Mouse (Mus musculus) lung, adult 2 months (tissue): ENCODE data around the gene Tspoap1. TPM values are rescaled to one million over a fixed set of nuclear protein-coding genes. Genes with fewer than 3 reads are reported as not detected.
A peak's percentile ranks its signal among the peaks of the same experiment; 100 is the strongest.

Source experiments
- DNase-seq: peaks from one replicate; pipeline ENCODE4 v3.0.0; 2022
- H3K4me1 ChIP-seq: fragments of 200-500 bp; 2 replicates; pipeline ENCODE4 v1.6.1; 2011; ENCODE audit warnings: low read length; ENCODE audit not compliant: control insufficient read depth, insufficient read depth
- H3K4me3 ChIP-seq: fragments of 200-500 bp; replicated peaks from 2 replicates; pipeline ENCODE3; 2011; ENCODE audit warnings: low read depth, mild to moderate bottlenecking, control low read depth, low read length; ENCODE audit errors: extremely low read depth
- CTCF ChIP-seq: fragments of 200-500 bp; IDR thresholded peaks from 2 replicates; pipeline ENCODE4 v1.5.1; 2011; ENCODE audit warnings: mild to moderate bottlenecking, low read length, control low read depth; ENCODE audit not compliant: insufficient read depth
- POLR2A ChIP-seq: fragments of 200-500 bp; IDR thresholded peaks from 2 replicates; pipeline ENCODE4 v1.6.1; 2011; ENCODE audit warnings: low read depth, mild to moderate bottlenecking, control low read depth, low read length, borderline replicate concordance; ENCODE audit errors: extremely low read depth
- WGBS: fragments of 180-500 bp; shearing (Covaris S2); methylation state at CpG from one replicate; pipeline ENCODE4 v1.1.7; 2018; 5-methylcytosine and 5-hydroxymethylcytosine counted together
- polyA plus RNA-seq: library from polyadenylated mRNA; depleted of rRNA; stranded (reverse); fragments of >200 nt; gene quantifications from 2 replicates; pipeline ENCODE4 v1.2.3, GENCODE M21; 2012

Tspoap1 gene
- polyA plus RNA-seq, 1 experiment: 5.8 TPM

- Histone ChIP-seq H3K4me1 (no peaks in the 10 kb centered on the region), H3K4me3 (peak overlapping the region; percentile 12)
- no peak for DNase-seq
- TF ChIP-seq CTCF (no peak), POLR2A (no peak)
- WGBS: 68% methylated on average over 7 of the region's 7 CpGs
These were observed 2.0 kb upstream of the Tspoap1 start for GRCm38 (mm10) chr11:87758161-87758911.

- Histone ChIP-seq H3K4me1 (no peaks in the 10 kb centered on the region), H3K4me3 (no peak overlapping the region)
- 53% methylated on average over 4 of the region's 4 CpGs for WGBS
- no peak for DNase-seq
- TF ChIP-seq POLR2A (no peak), CTCF (no peak)
These were observed 1.3 kb upstream of the Tspoap1 start for GRCm38 (mm10) chr11:87758957-87759608.

GRCm38 (mm10) chr11:87759609-87760005 is 734 bp upstream of the Tspoap1 start:
- peak; percentile 35; the same call in 1 of the 2 replicates for TF ChIP-seq CTCF
- peak; percentile 21; the same call in 1 of the 2 replicates for TF ChIP-seq POLR2A
- no peaks in the 10 kb centered on the region for H3K4me1 ChIP-seq
- H3K4me3 ChIP-seq: no peak overlapping the region
- DNase-seq: no peak
- 1% methylated on average over 3 of the region's 3 CpGs for WGBS

DNA sequence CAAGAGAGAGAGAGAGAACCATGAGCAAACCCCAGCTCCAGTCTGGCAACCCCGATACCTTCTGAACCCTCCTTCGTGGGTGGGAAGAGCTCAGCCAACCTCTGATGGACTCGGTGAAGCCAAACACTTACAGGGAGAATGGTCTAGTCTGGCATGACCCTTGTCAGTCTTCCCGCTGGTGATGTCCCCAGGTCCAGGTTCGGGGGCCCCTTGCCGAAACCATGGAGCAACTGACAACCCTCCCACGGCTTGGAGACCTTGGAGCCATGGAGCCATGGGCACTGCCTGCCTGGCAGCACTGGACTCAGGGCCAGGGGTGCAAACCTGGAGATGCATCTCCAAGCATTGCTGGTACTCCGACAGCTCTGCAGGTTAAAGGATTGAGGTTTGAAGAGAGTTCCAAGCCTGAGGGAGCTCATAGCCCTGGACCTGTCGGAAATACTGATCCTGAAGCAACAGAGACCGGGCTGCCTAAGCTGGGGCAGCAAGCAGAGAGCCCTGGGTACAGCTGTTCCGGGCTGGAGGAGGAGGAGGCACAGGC is 910 bp downstream of the Tspoap1 start:
- no peak for DNase-seq
- H3K4me1 ChIP-seq: no peaks in the 10 kb centered on the region
- no peak overlapping the region for H3K4me3 ChIP-seq
- TF ChIP-seq POLR2A: no peak
- no peak for TF ChIP-seq CTCF
- WGBS: 62% methylated on average over 11 of the region's 11 CpGs

GRCm38 (mm10) chr11:87761806-87762701 is 1.7 kb downstream of the Tspoap1 start:
- WGBS: 72% methylated on average over 14 of the region's 14 CpGs
- Histone ChIP-seq H3K4me3 (no peak overlapping the region), H3K4me1 (no peaks in the 10 kb centered on the region)
- no peak for DNase-seq
- TF ChIP-seq CTCF: no peak
- no peak for TF ChIP-seq POLR2A

DNA sequence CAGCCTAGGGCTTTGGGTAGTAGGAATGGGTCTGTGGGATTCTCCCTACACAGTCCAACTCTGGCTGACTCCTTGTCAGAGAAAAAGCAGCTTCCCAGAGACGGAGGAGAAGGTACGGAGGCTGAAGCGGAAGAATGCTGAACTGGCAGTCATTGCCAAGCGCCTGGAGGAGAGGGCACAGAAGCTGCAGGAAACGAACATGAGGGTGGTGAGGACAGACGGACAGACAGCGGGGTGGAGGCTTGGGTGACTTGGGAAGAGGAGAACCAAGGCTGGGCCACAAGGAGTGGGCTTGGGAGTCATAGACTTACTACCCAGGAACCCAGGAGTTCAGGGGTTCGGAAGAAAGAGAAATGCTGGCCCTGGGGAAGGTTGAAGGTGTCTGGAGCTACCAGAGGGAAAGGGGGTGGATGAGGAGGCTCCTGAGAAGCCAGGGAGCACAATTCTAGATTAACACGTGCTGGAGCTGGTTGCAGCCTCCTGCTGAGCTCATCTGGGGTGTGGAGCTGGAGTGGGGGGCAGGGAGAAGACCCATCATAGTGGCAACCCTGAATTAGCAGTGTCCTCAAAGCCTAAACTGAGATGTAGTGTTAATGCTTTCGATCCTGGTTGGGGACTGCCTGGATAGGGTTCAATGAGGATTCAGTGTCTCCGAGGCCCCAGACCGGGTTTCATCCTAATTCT is 2.5 kb downstream of the Tspoap1 start:
- no peaks in the 10 kb centered on the region for H3K4me1 ChIP-seq
- WGBS: 50% methylated on average over 12 of the region's 12 CpGs
- DNase-seq: no peak
- no peak overlapping the region for H3K4me3 ChIP-seq
- TF ChIP-seq POLR2A (no peak), CTCF (no peak)

DNA sequence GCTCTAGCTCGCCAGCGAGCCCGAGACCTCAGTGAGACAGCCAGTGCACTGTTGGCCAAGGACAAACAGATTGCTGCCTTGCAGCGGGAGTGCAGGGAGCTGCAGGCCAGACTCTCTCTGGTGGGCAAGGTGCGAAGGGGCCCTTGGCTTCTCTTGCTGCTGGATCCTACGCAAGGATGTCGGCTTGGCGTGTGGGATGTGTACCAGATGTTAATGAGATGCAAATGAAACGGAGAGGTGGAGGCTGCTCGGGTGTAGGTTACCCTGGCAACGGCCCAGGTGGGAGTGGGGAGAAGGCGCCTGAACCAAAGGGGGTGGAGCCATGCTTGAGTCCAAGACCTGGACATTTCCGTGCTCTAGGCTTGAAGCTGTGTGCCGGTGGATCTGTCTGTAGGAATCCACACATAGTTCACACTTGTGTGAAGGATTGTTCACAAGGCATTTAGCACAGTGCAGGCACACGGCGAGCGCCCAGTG is 3.2 kb downstream of the Tspoap1 start:
- no peak for TF ChIP-seq CTCF
- no peak for TF ChIP-seq POLR2A
- Histone ChIP-seq H3K4me3 (peak overlapping the region; percentile 35), H3K4me1 (no peaks in the 10 kb centered on the region)
- no peak for DNase-seq
- WGBS: 6% methylated on average over 17 of the region's 17 CpGs

- Histone ChIP-seq H3K4me1 (no peaks in the 10 kb centered on the region), H3K4me3 (peak overlapping the region; percentile 35)
- DNase-seq: no peak
- TF ChIP-seq POLR2A (no peak), CTCF (no peak)
- 1% methylated on average over 64 of the region's 65 CpGs for WGBS
These were observed 3.9 kb downstream of the Tspoap1 start for GRCm38 (mm10) chr11:87763988-87764876.
